Mouse (Mus musculus) megakaryocyte, embryonic 14.5 days (primary cell): ENCODE data around the gene Nkpd1. TPM values are rescaled to one million over a fixed set of nuclear protein-coding genes. Genes with fewer than 3 reads are reported as not detected.

Source experiments
- H3K27me3 ChIP-seq: replicated peaks from 2 replicates; pipeline ENCODE3; 2012; ENCODE audit warnings: inconsistent platforms
- H3K36me3 ChIP-seq: replicated peaks from 2 replicates; pipeline ENCODE3; 2012; ENCODE audit warnings: low read length, inconsistent platforms, mixed read lengths
- H3K4me1 ChIP-seq: 2 replicates; pipeline ENCODE4 v1.6.1; 2012; ENCODE audit warnings: inconsistent platforms
- H3K4me3 ChIP-seq: replicated peaks from 2 replicates; pipeline ENCODE3; 2012; ENCODE audit warnings: moderate library complexity, mild to moderate bottlenecking, inconsistent platforms
- H3K9me3 ChIP-seq: 2 replicates; pipeline ENCODE4 v1.6.1; 2012; ENCODE audit warnings: inconsistent platforms
- FLI1 ChIP-seq: IDR thresholded peaks from 2 replicates; pipeline ENCODE4 v1.6.1; 2012; ENCODE audit warnings: low read length, inconsistent platforms, mixed read lengths
- GATA1 ChIP-seq: IDR thresholded peaks from 3 replicates; pipeline ENCODE4 v1.6.1; 2012; ENCODE audit warnings: mixed read lengths, low read length, inconsistent platforms, borderline replicate concordance
- polyA plus RNA-seq: library from polyadenylated mRNA; stranded (reverse); fragments of >175 nt; gene quantifications from 2 replicates; pipeline ENCODE4 v1.2.3, GENCODE M21; 2012; ENCODE audit warnings: low replicate concordance; ENCODE audit not compliant: insufficient read depth

Nkpd1 gene
- polyA plus RNA-seq = 1.3 and 2.9 TPM in 2 replicates

DNA sequence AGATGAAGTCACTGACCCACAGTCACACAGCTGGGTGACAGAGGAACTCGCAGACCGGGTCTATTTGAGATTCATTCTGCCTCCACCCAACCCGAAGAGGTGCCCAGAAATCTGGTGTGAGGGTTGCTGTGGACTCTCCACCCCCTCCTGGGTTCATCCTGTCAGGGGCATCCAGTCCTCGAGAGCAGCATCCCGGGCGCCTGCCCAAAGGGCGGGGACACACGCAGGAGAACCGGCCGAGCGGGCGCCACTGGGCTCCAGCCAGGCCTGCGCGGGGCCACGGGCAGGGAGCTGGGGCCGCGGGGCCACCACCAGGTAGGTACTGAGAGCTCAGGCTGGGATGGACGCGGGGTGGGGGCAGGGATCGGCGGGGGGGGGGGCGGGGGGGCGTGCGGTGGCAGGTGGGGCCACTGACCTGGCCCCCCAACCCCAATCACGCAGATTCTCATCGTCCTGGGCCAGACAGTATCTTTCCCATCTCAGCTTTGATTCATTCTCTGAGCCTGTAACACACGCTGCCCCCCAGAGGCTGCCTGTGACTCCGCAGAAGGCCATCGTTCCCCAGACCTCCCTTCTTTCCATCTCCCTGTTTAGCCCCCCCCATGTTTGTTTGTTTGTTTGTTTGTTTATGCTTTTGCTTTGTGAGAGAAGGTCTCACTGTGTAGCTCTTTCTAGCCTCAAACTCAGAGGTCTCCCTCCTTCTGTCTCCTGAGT is at the start of gene Nkpd1:
Nkpd1 (plus strand) TSS at position 187 of the 714 bp plus-strand sequence.
- Histone ChIP-seq H3K4me3 (no peak within 1 kb of the TSS), H3K27me3 (peaks cover 61% of the 10 kb centered on the region), H3K4me1 (peaks cover 58% of the 10 kb centered on the region), H3K36me3 (peaks cover 31% of the 10 kb centered on the region), H3K9me3 (peaks cover 2% of the 10 kb centered on the region)
- TF ChIP-seq FLI1 (no peak), GATA1 (no peak)

DNA sequence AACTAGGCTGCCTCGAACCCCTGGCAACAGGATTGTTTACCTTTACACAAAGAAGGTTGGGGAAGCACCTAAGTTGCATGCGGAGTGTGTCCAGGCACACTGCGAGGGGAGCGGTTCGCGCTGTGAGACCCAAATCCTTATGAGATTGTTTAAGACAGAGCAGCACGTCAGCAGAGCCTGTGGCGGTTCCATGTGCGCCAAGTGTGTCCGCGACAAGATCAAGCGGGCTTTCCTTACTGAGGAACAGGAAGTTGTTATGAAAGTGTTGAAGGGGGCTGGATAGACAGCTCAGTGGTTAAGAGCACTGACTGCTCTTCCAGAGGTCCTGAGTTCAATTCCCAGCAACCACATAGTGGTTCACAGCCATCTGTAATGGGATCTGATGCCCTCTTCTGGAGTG is 49.4 kb upstream of the Nkpd1 start:
- no peaks in the 10 kb centered on the region for H3K9me3 ChIP-seq
- no peak for TF ChIP-seq GATA1
- H3K4me1 ChIP-seq = peaks cover 93% of the 10 kb centered on the region
- H3K4me3 ChIP-seq = no peak overlapping the region
- H3K36me3 ChIP-seq = peaks cover 66% of the 10 kb centered on the region
- no peaks in the 10 kb centered on the region for H3K27me3 ChIP-seq

DNA sequence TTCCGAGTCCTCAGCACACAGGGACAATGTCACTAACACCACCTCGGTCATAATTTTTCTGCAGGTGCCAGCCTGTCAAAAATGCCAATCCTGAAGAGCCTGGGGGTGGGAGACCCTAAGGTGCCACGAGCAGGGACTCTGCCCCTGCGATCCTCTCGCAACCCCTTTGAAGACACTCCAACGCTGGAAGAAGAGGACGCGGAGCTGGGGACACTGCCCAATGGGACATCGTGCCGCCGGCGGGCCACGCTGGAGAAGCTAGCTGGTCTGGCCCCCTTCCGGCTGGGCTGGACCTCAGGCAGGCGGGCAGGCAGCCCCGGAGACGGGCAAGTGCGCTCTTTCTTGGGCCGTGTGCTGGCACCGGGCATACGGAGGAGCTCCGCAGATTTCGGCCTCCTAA is 48.2 kb upstream of the Nkpd1 start:
- no peaks in the 10 kb centered on the region for H3K9me3 ChIP-seq
- H3K36me3 ChIP-seq = peaks cover 75% of the 10 kb centered on the region
- H3K4me3 ChIP-seq = no peak overlapping the region
- peaks cover 93% of the 10 kb centered on the region for H3K4me1 ChIP-seq
- no peaks in the 10 kb centered on the region for H3K27me3 ChIP-seq
- TF ChIP-seq FLI1 (no peak), GATA1 (no peak)

DNA sequence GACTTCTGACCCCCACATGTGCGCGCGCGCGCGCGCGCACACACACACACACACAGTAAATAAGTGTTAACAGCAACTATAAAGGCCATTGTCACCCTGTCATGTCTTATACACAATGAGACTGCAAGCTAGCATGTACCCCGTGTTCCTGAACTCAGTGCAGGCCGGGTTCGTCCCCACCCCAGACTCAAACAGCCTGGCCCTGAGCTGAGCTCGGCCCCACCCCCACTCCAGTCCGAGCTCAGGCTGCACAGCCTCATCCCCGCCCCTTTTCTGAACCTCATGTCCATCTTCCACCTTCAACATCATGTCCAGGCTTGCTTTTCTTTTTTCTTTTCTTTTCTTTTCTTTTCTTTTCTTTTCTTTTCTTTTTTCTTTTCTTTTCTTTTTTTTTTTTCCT is 47.3 kb upstream of the Nkpd1 start:
- no peaks in the 10 kb centered on the region for H3K27me3 ChIP-seq
- H3K4me3 ChIP-seq = no peak overlapping the region
- peaks cover 83% of the 10 kb centered on the region for H3K36me3 ChIP-seq
- no peak for TF ChIP-seq GATA1
- TF ChIP-seq FLI1 = no peak
- H3K9me3 ChIP-seq = no peaks in the 10 kb centered on the region
- peaks cover 89% of the 10 kb centered on the region for H3K4me1 ChIP-seq

DNA sequence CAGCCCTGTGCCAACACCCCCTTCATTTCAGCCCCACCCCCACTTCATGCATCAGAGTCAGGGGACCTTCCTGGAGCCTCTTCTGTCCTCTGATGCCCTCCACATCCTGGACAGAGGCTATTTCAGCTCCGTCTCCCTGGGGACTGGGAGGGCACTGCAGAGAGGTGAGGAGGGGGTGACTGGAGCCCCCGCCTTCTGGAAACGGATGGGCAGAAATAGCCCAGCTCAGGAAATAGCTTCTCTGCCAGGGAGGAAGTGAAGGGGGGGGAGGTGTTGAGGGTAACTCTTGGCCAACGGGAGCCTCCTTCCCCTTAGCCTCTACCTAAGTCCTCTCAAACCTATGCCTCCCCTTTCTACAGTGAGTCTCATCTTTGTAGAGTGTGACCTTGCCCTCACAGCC is 45.2 kb upstream of the Nkpd1 start:
- H3K36me3 ChIP-seq = peaks cover 82% of the 10 kb centered on the region
- H3K4me1 ChIP-seq = peaks cover 84% of the 10 kb centered on the region
- no peaks in the 10 kb centered on the region for H3K9me3 ChIP-seq
- no peak for TF ChIP-seq GATA1
- TF ChIP-seq FLI1 = no peak
- H3K4me3 ChIP-seq = peak overlapping the region; percentile 90
- no peaks in the 10 kb centered on the region for H3K27me3 ChIP-seq

DNA sequence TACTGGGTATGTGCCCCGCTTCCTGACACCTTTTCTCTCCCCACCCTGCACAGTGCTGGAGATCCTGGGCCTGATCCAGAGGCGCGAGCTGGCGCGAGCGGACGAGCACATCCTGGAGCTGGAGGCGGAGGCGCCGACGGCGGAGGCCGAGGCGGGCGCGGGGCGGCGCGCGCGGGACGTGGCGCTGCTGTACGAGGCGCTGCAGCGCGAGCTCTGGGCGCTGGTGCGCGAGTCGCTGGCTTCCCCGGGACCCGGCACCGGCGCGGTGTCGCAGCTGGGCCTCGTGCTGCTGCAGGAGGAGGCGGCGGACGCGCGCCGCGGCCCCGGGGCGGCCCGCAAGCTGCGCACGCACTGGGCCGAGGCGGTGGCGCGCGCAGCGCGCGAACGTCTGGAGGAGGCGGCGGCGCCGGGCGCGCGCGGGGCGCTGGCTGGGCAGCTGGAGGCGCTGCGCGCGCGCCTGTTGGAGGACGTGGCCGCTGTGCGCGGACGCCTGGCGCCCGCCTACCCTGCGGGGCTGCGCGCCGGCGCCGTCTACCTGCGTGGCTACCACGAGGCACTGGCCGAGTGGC is 43.7 kb upstream of the Nkpd1 start:
- no peak for TF ChIP-seq FLI1
- TF ChIP-seq GATA1 = no peak
- H3K36me3 ChIP-seq = peaks cover 88% of the 10 kb centered on the region
- H3K9me3 ChIP-seq = no peaks in the 10 kb centered on the region
- H3K4me1 ChIP-seq = peaks cover 89% of the 10 kb centered on the region
- H3K4me3 ChIP-seq = peak overlapping the region; percentile 90
- H3K27me3 ChIP-seq = no peaks in the 10 kb centered on the region

DNA sequence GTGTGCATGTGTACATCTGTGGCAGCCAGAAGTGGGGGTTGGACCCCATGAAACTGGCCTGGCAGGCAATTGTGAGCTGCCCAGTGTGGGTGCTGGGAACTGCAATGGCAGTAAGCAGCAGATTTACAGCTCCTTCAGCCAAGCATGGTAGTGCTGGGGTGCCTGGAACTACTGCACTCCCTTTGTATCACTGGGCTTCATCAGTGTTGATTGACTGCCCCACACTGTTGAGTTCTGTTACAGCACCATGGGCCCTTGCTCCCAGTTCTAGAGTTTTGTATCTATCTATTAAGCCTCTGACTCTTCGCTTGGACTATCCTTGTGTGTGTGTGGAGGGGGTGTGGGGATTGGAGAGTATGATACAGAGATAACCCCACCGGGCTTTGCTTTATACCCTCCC is 40.6 kb upstream of the Nkpd1 start:
- Histone ChIP-seq H3K4me1 (peaks cover 65% of the 10 kb centered on the region), H3K36me3 (peaks cover 84% of the 10 kb centered on the region), H3K27me3 (no peaks in the 10 kb centered on the region), H3K4me3 (no peak overlapping the region), H3K9me3 (no peaks in the 10 kb centered on the region)
- TF ChIP-seq FLI1 (no peak), GATA1 (no peak)

DNA sequence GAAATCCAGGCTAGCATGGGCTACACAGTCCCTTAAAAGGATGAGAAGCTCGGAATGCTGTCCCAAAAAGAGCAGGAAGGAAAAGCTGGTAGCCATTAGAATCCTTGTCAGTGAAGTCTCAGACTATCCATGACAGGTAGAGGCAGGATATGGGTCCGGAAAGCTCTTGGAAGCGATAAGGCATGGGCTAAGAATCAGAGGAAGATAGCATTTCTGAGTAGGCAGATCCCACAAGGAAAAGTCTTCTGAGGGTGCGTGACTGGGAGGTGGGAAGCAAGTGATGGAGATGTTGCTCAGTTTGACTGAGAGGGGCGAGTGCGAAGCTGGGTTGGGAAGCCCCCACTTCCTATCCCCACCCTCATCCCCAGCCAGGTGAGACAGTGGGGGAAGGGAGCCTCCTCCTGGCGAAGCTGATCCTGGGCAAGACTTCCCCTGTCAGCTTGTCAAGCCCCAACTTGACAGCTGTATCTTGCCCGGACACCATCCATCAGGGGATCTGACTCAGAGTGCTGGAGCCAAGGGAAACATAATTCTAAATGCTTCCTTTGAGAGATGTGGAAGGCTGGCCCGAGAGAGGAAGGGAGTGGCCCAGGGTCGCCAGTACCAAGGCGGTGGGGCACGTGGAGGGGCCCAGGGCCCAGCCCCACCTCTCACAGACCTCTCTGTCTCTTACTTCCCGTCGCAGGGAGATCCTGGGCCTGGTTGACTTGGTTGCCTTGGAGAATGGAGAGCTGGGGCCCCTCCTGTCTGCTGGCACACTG is 39.8 kb upstream of the Nkpd1 start:
- peaks cover 83% of the 10 kb centered on the region for H3K36me3 ChIP-seq
- no peaks in the 10 kb centered on the region for H3K9me3 ChIP-seq
- H3K27me3 ChIP-seq = no peaks in the 10 kb centered on the region
- peaks cover 58% of the 10 kb centered on the region for H3K4me1 ChIP-seq
- TF ChIP-seq FLI1 = no peak
- TF ChIP-seq GATA1 = no peak
- H3K4me3 ChIP-seq = no peak overlapping the region

DNA sequence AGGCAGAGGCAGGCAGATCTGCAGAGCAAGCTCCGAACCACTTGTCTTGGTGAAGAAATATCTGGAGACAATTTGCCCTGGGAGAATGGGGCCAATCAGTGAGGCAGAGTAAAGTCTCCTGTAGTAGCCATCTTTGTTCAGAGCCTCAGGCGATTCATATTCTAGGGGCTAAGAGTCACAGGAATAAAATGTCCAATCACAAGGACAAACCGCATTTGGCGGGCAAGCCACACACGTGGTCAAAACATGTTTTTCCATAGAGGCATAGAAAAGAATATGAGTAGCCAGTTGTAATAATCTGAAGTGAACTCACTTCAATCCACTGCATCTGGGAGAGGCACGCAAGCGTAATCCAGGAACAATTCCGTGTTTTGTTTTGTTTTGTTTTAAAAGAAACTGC is 34.4 kb upstream of the Nkpd1 start:
- no peak for TF ChIP-seq FLI1
- no peak for TF ChIP-seq GATA1
- Histone ChIP-seq H3K4me1 (peaks cover 54% of the 10 kb centered on the region), H3K4me3 (no peak overlapping the region), H3K9me3 (no peaks in the 10 kb centered on the region), H3K36me3 (peaks cover 80% of the 10 kb centered on the region), H3K27me3 (no peaks in the 10 kb centered on the region)

DNA sequence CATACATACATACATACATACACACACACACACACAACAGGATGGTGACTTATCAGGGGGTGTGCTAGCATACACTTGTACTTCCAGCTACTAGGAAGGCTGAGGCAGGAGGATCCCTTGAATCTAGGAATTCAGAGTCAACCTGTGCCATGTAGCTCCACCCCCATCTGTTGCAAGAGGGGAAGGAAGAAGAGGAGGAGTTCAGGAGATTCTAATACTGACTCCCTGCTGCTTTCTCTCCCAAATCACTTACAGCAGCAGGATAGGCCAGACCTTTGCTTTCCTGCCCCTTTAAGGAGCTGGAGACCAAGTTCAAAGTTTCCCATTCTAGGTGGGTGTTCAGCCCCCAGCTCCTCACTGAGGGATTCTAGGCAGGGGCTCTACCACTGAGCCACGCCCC is 32.1 kb upstream of the Nkpd1 start:
- Histone ChIP-seq H3K4me3 (no peak overlapping the region), H3K36me3 (peaks cover 86% of the 10 kb centered on the region), H3K27me3 (no peaks in the 10 kb centered on the region), H3K9me3 (no peaks in the 10 kb centered on the region), H3K4me1 (peaks cover 47% of the 10 kb centered on the region)
- TF ChIP-seq GATA1 (no peak), FLI1 (no peak)
